Comparison of ENCODE assay signal across 8 mouse cellular contexts in the genomic region with DNA sequence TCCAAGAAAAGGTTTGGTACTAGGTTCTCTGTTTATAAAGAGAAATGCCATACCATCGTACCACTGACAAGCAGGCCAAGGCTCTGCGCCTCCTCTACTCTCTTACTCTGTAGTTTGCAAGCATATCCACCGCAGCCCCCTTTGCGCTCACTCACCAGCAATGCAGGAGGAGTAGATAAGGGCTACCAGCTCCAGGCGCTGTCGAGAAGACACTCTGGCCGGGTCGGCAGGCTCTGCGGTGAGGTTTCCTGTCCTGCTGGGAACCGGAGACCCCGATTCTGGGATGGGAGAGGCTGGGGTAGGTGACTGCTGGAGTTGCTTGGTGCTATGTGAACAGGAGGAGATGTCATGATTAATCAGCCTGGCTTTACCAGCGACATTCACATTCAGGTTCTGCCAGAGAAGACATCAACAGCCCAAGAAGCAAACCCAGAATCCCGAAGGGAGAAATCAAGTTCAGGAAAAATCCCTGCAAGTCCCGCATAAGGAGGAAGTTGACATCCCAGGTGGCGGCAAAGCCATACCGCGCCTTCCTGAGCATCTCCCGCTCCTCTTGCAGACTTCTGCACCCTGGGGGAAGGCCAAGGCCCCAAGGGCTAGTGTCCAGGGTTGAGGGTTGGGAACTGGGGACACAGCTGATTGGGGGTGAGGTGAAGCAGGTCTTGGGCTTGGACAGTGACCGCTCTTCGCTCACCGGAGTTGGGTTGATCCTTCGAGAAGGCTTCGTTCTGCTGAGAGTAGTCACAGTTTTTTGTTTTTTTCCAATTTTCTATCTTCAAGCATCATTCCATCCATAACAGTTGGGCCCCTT.
DNase-seq lines count a peak whose midpoint lies in the region; ATAC-seq and TF ChIP-seq lines count a peak whose summit lies in the region.

No protein-coding gene starts in this region.

- no peak for TF ChIP-seq POLR2A in olfactory bulb, adult 2 months (IDR thresholded peaks at IDR 0.05; ENCODE audit: insufficient read depth, low read depth, low read length)

- peak overlapping the region; percentile 93 for H3K4me2 ChIP-seq in heart, embryonic 13.5 days
- H3K4me2 ChIP-seq in limb, embryonic 15.5 days: peak overlapping the region; percentile 87

- H3K27ac ChIP-seq in heart, embryonic 13.5 days (replicated peaks): peak overlapping the region; percentile 97
- H3K27ac ChIP-seq in limb, embryonic 15.5 days: peak overlapping the region; percentile 96; the same call in 1 of the 2 replicates
- H3K27ac ChIP-seq in olfactory bulb, adult 2 months (ENCODE audit: insufficient read depth, low read depth, low read length): no peak overlapping the region

- ATAC-seq in common myeloid progenitor, adult 5-6 weeks (replicated peaks; ENCODE audit: low read depth, poor library complexity, severe bottlenecking): peak; percentile 31; the same call in 1 of the 2 replicates
- ATAC-seq in heart, embryonic 13.5 days (ENCODE audit: extremely low read depth, insufficient number of reproducible peaks, low FRiP score, low TSS enrichment): no peak
- no peak for ATAC-seq in limb, embryonic 15.5 days (ENCODE audit: insufficient number of reproducible peaks, low FRiP score, low TSS enrichment, low read depth)

- peaks cover 43% of the 10 kb centered on the region for H3K4me1 ChIP-seq in heart, embryonic 13.5 days
- H3K4me1 ChIP-seq in limb, embryonic 15.5 days: peaks cover 28% of the 10 kb centered on the region
- peaks cover 12% of the 10 kb centered on the region for H3K4me1 ChIP-seq in olfactory bulb, adult 2 months (ENCODE audit: control insufficient read depth, insufficient read depth, low read length)

- H3K36me3 ChIP-seq in heart, embryonic 13.5 days: peaks cover 38% of the 10 kb centered on the region
- H3K36me3 ChIP-seq in limb, embryonic 15.5 days: peaks cover 37% of the 10 kb centered on the region

- peak; percentile 18 for DNase-seq in right cerebral cortex, postnatal 4 days
- DNase-seq in right cerebral cortex, adult 18-20 months: no peak
- DNase-seq in urinary bladder, adult 18-20 months (ENCODE audit: low spot score in 2 of 2): no peak
- no peak for DNase-seq in layer of hippocampus, adult 8-10 months (ENCODE audit: low spot score in 2 of 2)

- H3K9me3 ChIP-seq in heart, embryonic 13.5 days: no peaks in the 10 kb centered on the region
- H3K9me3 ChIP-seq in limb, embryonic 15.5 days: no peaks in the 10 kb centered on the region

- peak overlapping the region; percentile 97 for H3K4me3 ChIP-seq in heart, embryonic 13.5 days
- H3K4me3 ChIP-seq in limb, embryonic 15.5 days: peak overlapping the region; percentile 88
- peak overlapping the region; percentile 69 for H3K4me3 ChIP-seq in olfactory bulb, adult 2 months (ENCODE audit: insufficient read depth, low read depth, low read length)

- no peak for TF ChIP-seq CTCF in olfactory bulb, adult 2 months (IDR thresholded peaks at IDR 0.05; ENCODE audit: insufficient read depth, low read depth, low read length)

- H3K9ac ChIP-seq in heart, embryonic 13.5 days: peak overlapping the region; percentile 99
- H3K9ac ChIP-seq in limb, embryonic 15.5 days: peak overlapping the region; percentile 85

- no peaks in the 10 kb centered on the region for H3K27me3 ChIP-seq in heart, embryonic 13.5 days (replicated peaks)
- no peaks in the 10 kb centered on the region for H3K27me3 ChIP-seq in limb, embryonic 15.5 days

- WGBS in heart, embryonic 13.5 days: 3% methylated on average over 23 of the region's 23 CpGs
- WGBS in limb, embryonic 15.5 days: 7% methylated on average over 23 of the region's 23 CpGs
- WGBS in olfactory bulb, adult 2 months: 6% methylated on average over 23 of the region's 23 CpGs
